Mouse (Mus musculus): ENCODE measurements around the gene Srsf10. TPM values are rescaled to one million over a fixed set of nuclear protein-coding genes. Genes with fewer than 3 reads are reported as not detected.

Srsf10 gene
- total RNA-seq, 2 experiments from 2014 or later, result 73.8 to 80.5 TPM

- no peak for DNase-seq
Measured at GRCm38 (mm10) chr4:135885676-135886075, 30.1 kb downstream of the Srsf10 start.

- DNase-seq, result no peak
Measured at GRCm38 (mm10) chr4:135886184-135886583, 30.6 kb downstream of the Srsf10 start.

GRCm38 (mm10) chr4:135888448-135889057, 33.0 kb downstream of the Srsf10 start:
- DNase-seq, result no peak

- DNase-seq, result no peak
Measured at GRCm38 (mm10) chr4:135889146-135889883, 33.8 kb downstream of the Srsf10 start.

- peak; percentile 87 for DNase-seq
Measured at GRCm38 (mm10) chr4:135889884-135890283, 34.3 kb downstream of the Srsf10 start.

GRCm38 (mm10) chr4:135891539-135891938, 36.0 kb downstream of the Srsf10 start:
- no peak for DNase-seq

- no peak for DNase-seq
Measured at GRCm38 (mm10) chr4:135892884-135893283, 37.3 kb downstream of the Srsf10 start.

GRCm38 (mm10) chr4:135895071-135895571, 39.6 kb downstream of the Srsf10 start, which contains the start of gene Cnr2:
Gene Cnr2 (plus strand): TSS chr4:135895394.
- DNase-seq, result no peak

- DNase-seq, result no peak
Measured at GRCm38 (mm10) chr4:135896157-135896556, 40.6 kb downstream of the Srsf10 start.

GRCm38 (mm10) chr4:135898380-135899049, 43.0 kb downstream of the Srsf10 start:
- peak; percentile 47 for DNase-seq

- DNase-seq, result no peak
Measured at GRCm38 (mm10) chr4:135899050-135899448, 43.5 kb downstream of the Srsf10 start.

GRCm38 (mm10) chr4:135900008-135900407, 44.5 kb downstream of the Srsf10 start:
- DNase-seq, result no peak

GRCm38 (mm10) chr4:135902606-135903242, 47.2 kb downstream of the Srsf10 start:
- no peak for DNase-seq

- no peak for DNase-seq
Measured at GRCm38 (mm10) chr4:135904810-135905209, 49.3 kb downstream of the Srsf10 start.

- no peak for DNase-seq
Measured at GRCm38 (mm10) chr4:135906633-135907032, 51.1 kb downstream of the Srsf10 start.

GRCm38 (mm10) chr4:135909326-135910066, 53.9 kb downstream of the Srsf10 start:
- DNase-seq, result no peak

GRCm38 (mm10) chr4:135911531-135911930, 56.0 kb downstream of the Srsf10 start:
- no peak for DNase-seq

GRCm38 (mm10) chr4:135912164-135912563, 56.6 kb downstream of the Srsf10 start:
- no peak for DNase-seq

GRCm38 (mm10) chr4:135912835-135913234, 57.3 kb downstream of the Srsf10 start:
- no peak for DNase-seq

- DNase-seq, result no peak
Measured at GRCm38 (mm10) chr4:135913433-135913832, 57.9 kb downstream of the Srsf10 start.

- DNase-seq, result no peak
Measured at GRCm38 (mm10) chr4:135918635-135919279, 63.2 kb downstream of the Srsf10 start.

- no peak for DNase-seq
Measured at GRCm38 (mm10) chr4:135919280-135919639, 63.7 kb downstream of the Srsf10 start.

Measured in heart, postnatal 4 days (tissue).